Mouse (Mus musculus) CH12F3 (cell line): Measurements from ENCODE around the gene Mpp5.

Experiments used
- in situ Hi-C: fragments of 300-500 bp; cut with MboI; formaldehyde crosslinking; loops from 2 replicates; pipeline ENCODE4 v1.14.3; 2020; ENCODE audit warnings: low sequenced_read_pairs

Gene Mpp5

DNA sequence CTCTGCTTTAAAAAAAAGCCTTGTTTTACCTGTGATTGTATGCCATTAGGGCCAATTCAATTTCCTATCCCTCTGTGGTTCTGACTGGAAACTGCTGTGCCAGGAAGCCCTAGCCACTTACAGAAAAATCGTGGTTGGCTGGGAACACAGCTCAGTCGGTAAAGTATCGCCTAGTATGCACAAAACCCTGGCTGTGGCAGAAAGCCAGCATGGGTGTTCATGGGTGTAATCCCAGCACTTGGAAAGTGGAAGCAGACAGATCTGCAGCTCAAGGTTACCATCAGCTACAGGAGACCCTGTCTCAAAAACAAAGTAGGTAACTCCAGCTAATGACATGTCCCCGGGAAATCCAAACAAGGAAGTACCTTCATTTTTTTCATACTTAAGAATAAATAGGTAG lies 91.2 kb downstream of the Mpp5 start:
- in situ Hi-C loops, result no loop called here

GRCm38 (mm10) chr12:78842429-78842828 lies 93.7 kb downstream of the Mpp5 start:
- in situ Hi-C loops, result no loop called here

DNA sequence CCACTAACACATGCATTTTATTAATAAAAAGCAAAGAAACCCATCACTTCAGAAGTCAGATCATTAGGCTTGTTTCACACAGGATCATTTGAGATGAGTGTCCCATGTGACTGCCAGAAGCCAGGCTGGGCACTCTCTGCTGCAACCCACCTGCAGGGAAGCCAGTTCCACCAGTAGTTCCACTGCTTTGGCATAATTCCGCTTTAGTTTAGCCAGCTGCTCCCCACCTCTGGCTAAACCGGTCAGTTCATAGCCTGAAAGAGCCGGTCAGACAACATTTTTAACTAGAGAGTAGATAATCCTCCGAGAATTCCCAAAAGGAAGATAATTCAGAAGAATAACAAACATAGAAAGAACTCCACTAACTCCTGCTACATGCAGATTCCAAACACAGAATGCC lies 99.5 kb downstream of the Mpp5 start:
- in situ Hi-C loops, result no loop called here

DNA sequence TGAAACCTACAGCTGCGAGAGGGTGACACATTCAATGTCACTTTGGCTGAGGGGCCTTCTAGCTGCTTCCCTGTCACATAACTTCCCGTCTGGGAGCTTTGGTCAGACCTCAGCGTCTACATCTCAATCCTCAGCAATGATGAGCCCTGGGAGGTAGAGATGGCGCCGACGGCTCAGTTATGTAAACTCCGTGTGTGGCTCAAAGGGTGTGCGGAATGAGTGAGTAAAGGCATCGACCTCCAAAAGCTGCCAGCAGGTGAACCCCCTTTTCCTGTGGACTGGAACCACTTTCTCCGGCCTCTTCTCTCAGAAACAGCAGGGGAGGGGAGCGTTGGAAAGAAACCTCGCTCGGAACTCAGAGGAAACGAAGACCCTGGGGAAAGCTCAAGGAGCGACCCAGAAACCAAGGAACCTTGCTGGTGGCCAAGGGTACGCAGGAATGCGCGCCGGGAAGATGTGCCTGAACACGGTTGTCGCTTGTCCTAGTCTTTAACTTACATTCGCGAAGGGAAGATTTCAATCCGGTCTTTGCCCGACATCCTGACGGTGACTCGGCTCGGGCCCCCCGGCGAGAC lies 112.3 kb downstream of the Mpp5 start:
- in situ Hi-C loops, result no loop called here

DNA sequence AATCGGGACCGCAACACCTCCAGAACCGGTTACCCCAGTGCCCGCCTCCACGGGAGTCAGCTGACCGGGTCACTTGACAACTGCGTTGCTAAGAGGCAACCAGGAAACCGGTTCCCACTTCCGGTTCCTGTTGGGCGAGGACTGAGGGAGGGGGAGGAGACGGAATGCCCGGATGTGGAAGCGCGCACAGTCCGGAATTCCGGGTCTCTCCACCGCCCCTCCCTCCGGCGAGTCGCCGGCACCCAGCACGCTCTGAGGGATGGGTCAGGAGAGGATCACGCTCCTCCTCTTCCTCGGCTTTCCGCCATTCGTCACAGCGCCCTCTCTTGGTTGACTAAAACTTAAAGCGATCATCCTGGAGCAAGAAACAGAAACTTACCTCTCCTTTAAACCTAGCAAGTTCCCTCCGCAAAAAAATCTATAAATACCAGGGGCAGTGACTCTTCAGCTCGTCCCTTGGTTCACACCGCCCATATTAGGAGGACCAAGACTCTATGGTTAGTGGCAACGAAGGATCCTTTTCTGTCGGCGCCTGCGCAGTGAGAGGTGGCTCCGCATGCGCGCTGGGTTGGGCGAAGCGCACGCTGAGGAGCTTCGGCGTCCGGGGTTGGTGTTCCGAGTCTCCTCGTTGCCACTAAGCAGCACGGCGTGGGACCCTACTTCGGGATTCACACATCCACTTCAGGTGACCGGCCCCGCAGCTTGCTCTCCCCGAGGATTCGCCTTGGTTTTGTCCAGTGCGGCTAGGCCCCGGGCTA lies 113.0 kb downstream of the Mpp5 start, which contains the start of the genes Atp6v1d and Eif2s1:
Gene Atp6v1d, minus strand, starts transcription at position 143 of the 758 bp plus-strand sequence.
Gene Eif2s1, plus strand, starts transcription at position 324 of the 758 bp plus-strand sequence.
- in situ Hi-C loops, result no loop called here

- in situ Hi-C loops, result no loop called here
Observed at GRCm38 (mm10) chr12:78862254-78862730, 113.6 kb downstream of the Mpp5 start.

DNA sequence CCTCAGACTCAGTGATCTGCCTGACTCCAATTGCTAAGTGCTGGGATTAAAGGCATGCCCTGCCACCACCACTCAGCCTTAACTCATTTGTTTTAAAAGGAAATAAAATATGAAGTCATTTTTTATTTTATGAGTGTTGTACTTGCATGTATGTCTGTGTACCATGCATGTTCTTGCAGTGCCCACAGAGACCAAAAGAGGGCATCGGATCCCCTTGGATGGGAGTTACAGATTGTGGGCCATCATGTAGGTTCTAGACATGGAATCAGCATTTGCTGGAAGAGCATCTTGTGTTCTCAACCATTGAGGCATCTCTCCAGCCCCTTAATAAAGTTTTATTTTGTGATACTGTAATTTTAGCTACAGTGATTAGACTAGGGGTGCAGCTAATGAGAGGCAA lies 116.7 kb downstream of the Mpp5 start:
- in situ Hi-C loops, result no loop called here

DNA sequence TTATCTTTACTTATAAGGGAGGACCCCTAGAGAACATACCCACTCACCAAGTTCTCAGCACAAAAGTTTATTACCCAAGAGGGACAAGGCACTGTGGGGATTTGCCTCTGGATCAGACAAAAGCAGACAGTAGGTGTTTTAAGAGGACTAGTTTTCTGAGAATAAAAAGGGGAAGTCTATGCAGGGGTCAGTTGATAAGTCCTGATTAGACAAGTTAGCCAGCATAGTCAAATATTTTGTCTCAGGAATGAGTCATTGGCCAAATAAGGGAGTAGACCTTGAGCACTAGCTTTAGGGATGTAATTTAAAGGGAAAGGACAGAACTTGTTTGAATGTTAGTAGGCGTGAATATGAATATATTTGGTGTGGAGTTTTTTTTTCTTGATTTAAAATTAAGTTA lies 119.4 kb downstream of the Mpp5 start:
- in situ Hi-C loops, result no loop called here

- in situ Hi-C loops, result no loop called here
Observed at GRCm38 (mm10) chr12:78874581-78874980, 125.9 kb downstream of the Mpp5 start.

DNA sequence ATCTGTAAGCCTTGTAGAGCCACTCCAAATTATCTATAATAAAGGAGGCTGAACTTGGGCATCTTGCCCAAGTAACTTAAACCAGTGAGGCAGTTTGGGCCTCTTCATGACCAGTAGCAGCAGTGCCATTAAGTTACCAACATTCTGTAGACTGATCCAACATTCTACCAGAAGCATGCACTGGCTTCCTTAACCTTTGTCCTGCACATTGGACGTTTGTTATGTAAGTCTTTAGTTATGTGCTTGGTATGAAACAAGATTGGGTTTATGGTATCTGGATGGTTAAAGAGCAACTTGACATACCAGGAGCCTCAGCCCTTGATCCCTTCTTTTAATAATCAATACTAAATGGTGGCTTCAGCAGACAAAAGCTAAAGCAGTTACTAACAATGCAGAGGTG lies 141.4 kb downstream of the Mpp5 start:
- in situ Hi-C loops, result no loop called here
